Mouse (Mus musculus) gastrocnemius, postnatal 36 days (tissue): ENCODE results near the gene Lemd2. TPM values are rescaled to one million over a fixed set of nuclear protein-coding genes. Genes with fewer than 3 reads are reported as not detected.

Experiments
- total RNA-seq, 2 experiments: library from RNA; stranded (reverse); gene quantifications; 2 replicates each; pipeline ENCODE4 v1.2.3; 2021

Lemd2 gene
- total RNA-seq, 2 experiments from 2014 or later = 17.8 to 20.4 TPM

Other genes starting within 250 kb of the Lemd2 start
- under 1 TPM in 1 of 2 experiments, not detected in 1; 0.94 TPM for gene Zbtb9, start 231.3 kb downstream of the Lemd2 start, total RNA-seq
- gene Bak1, start 175.5 kb downstream of the Lemd2 start, total RNA-seq = 10 to 100 TPM; 20.9 to 21.4 TPM
- gene Itpr3, start 147.2 kb downstream of the Lemd2 start, total RNA-seq = 1 to 10 TPM; 1.8 to 2.2 TPM
- gene Uqcc2, start 70.6 kb downstream of the Lemd2 start, total RNA-seq = 100 to 1,000 TPM; 374 to 378 TPM
- gene Ip6k3, start 36.7 kb downstream of the Lemd2 start, total RNA-seq = 10 to 100 TPM; 56.6 to 86.1 TPM